Mouse (Mus musculus) kidney, embryonic 14.5 days (tissue): ENCODE results near the gene Fahd1. TPM values are rescaled to one million over a fixed set of nuclear protein-coding genes. Genes with fewer than 3 reads are reported as not detected.

Experiments used
- ATAC-seq: fragments of 200-750 bp; cut with Nextera tagmentation; 2 replicates; pipeline ENCODE4 v1.8.0; 2017; ENCODE audit warnings: moderate number of reproducible peaks, mild to moderate bottlenecking, moderate TSS enrichment, moderate library complexity; ENCODE audit not compliant: low FRiP score, low TSS enrichment
- H3K27ac ChIP-seq: fragments of 300-500 bp; sonication (generic); 2 replicates; pipeline ENCODE4 v1.5.1; 2014; ENCODE audit warnings: low read depth, mild to moderate bottlenecking, low read length, moderate library complexity, mixed read lengths
- H3K27me3 ChIP-seq: fragments of 300-500 bp; sonication (generic); 2 replicates; pipeline ENCODE4 v1.6.1; 2014; ENCODE audit warnings: mild to moderate bottlenecking, low read length; ENCODE audit not compliant: control insufficient read depth, insufficient read depth
- H3K36me3 ChIP-seq: fragments of 300-500 bp; sonication (generic); 2 replicates; pipeline ENCODE4 v1.6.1; 2014; ENCODE audit warnings: low read length, mixed read lengths; ENCODE audit not compliant: control insufficient read depth, insufficient read depth
- H3K4me1 ChIP-seq: fragments of 300-500 bp; sonication (generic); 2 replicates; pipeline ENCODE4 v1.6.1; 2014; ENCODE audit warnings: low read length, mixed read lengths; ENCODE audit not compliant: control insufficient read depth, insufficient read depth
- H3K4me2 ChIP-seq: fragments of 300-500 bp; sonication (generic); replicated peaks from 2 replicates; pipeline ENCODE4 v1.6.1; 2014; ENCODE audit warnings: low read depth, mild to moderate bottlenecking, low read length
- H3K4me3 ChIP-seq: fragments of 300-500 bp; sonication (generic); 2 replicates; pipeline ENCODE4 v1.5.1; 2014; ENCODE audit warnings: mild to moderate bottlenecking, low read length
- H3K9ac ChIP-seq: fragments of 300-500 bp; sonication (generic); 2 replicates; pipeline ENCODE4 v1.6.1; 2014; ENCODE audit warnings: low read depth, mild to moderate bottlenecking, low read length, moderate library complexity
- H3K9me3 ChIP-seq: fragments of 300-500 bp; sonication (generic); 2 replicates; pipeline ENCODE4 v1.6.1; 2016; ENCODE audit warnings: low read length; ENCODE audit not compliant: control insufficient read depth
- WGBS: fragments of 180-500 bp; shearing (Covaris S2); extraction: QIAGEN DNeasy Blood & Tissue Kit; methylation state at CpG from one replicate; pipeline ENCODE4 v1.1.7; 2014; 5-methylcytosine and 5-hydroxymethylcytosine counted together
- polyA plus RNA-seq: library from polyadenylated mRNA; unstranded; fragments of >200 nt; fragmentation: Nextera tagmentation; extraction: Ambion mirVana; gene quantifications from 2 replicates; pipeline ENCODE4 v1.2.1, GENCODE M21; 2014

Fahd1 gene
- polyA plus RNA-seq, 1 experiment from 2014 or later = 34.1 TPM

DNA sequence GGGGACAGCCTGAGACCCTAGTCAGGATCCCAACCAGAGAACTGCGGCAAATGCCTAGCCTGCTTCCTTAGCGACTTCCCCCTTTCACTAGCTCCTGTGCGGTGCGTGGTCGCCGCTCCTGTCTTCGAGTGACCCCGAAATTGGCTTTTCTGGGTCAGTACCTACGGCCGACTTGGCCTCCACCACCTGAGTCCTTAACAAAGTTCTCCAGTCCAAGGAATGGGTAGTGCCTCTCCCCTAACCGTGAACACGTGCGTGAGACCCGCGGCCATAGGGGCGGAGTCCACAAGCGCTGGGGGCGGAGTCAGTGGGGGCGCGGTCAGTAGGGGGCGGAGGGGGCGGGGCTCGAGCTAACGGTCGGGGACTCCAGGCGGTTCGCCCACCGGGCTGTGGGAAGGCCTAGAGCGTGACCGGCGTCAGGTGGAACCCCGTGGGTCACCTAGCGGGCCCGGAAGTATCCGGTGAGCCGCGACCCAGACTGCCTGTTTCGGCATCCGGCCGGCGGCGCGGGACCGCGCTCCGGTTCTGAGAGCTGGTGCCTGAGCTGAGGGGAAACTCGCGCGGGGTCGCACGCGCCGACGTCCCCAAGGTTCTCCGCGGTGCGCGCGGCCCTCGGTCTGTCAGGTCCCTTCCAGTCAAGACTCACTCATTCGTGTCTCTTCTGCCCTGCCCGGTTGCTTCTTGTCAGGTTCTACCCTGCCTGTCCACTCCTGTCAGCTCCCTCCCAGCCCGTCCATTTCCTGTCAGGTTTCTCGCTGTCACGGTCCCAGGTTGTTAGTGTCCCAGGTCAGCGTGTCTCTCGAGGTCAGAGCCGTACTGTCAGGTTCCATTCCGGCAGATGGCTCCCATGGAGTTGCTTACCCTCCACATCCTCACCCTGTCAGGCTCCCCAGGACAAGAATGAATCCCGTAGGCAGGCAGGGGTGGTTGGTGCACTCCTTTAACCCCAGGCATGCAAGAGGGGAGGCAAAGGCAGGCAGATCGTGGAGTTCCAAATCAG is 45.9 kb downstream of the Fahd1 start, which contains the start of gene Meiob:
TSS of gene Meiob (plus strand) at position 338 of the 1,000 bp plus-strand sequence.
- Histone ChIP-seq H3K4me3 (peak within 1 kb of the TSS; percentile 64), H3K27ac (no peak within 1 kb of the TSS), H3K4me1 (no peaks in the 10 kb centered on the region), H3K9ac (peak within 1 kb of the TSS; percentile 53), H3K9me3 (no peaks in the 10 kb centered on the region), H3K4me2 (peak within 1 kb of the TSS; percentile 78), H3K36me3 (no peaks in the 10 kb centered on the region), H3K27me3 (peaks cover 9% of the 10 kb centered on the region; the same call in 1 of the 2 replicates)
- WGBS = under 1% methylated on average over 58 of the region's 71 CpGs
- peak; percentile 94 for ATAC-seq

DNA sequence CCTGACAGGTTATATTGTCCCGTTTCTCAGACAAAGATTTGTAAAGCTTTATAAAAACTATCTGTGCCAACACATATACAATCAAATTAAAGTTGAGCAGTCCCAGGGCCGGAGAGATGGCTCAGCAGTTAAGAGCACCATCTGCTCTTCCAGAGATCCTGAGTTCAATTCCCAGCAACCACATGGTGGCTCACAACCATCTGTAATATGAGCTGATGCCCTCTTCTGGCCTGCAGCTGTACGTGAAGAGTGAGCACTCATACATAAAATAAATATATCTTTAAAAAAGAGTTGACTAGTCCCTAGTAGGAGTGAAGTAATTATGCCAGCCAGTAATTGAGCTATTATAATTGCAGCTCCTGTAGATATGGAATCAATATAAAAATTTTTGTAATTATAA is 49.6 kb downstream of the Fahd1 start:
- ATAC-seq = no peak
- Histone ChIP-seq H3K27ac (no peak overlapping the region), H3K36me3 (no peaks in the 10 kb centered on the region), H3K9me3 (no peaks in the 10 kb centered on the region), H3K4me1 (no peaks in the 10 kb centered on the region), H3K4me3 (no peak overlapping the region), H3K9ac (no peak overlapping the region), H3K27me3 (peaks cover 3% of the 10 kb centered on the region; the same call in 1 of the 2 replicates), H3K4me2 (no peak overlapping the region)
- 60% methylated on average over 3 of the region's 3 CpGs for whole genome bisulfite sequencing

DNA sequence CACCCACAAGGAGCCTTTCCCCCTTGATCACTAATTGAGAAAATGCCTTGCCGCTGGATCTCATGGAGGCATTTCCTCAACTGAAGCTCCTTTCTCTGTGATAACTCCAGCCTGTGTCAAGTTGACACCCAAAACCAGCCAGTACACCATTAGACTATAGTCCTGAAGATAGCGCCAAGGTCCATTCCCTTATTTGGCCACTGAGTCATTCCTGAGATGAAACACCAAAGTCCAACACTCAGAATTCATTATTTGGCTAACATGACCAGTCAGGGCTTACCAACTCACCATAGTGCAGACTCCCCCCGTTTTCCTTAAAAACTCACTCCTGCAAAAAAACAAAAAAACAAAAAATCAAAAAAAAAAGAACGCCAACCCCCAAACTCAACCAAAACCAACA is 50.7 kb downstream of the Fahd1 start:
- H3K27ac ChIP-seq = no peak overlapping the region
- no peaks in the 10 kb centered on the region for H3K9me3 ChIP-seq
- no peak for ATAC-seq
- no peak overlapping the region for H3K4me2 ChIP-seq
- no peak overlapping the region for H3K4me3 ChIP-seq
- 90% methylated on average over 4 of the region's 4 CpGs for WGBS
- H3K9ac ChIP-seq = no peak overlapping the region
- H3K27me3 ChIP-seq = no peaks in the 10 kb centered on the region
- H3K4me1 ChIP-seq = no peaks in the 10 kb centered on the region
- no peaks in the 10 kb centered on the region for H3K36me3 ChIP-seq

Other genes with a start within 250 kb of the Fahd1 start
- 48.3 and 55.4 TPM in 2 replicates for gene Tsc2, start 217.7 kb downstream of the Fahd1 start, polyA plus RNA-seq
- 14.2 and 17.0 TPM in 2 replicates for gene Nthl1, start 217.7 kb downstream of the Fahd1 start, polyA plus RNA-seq
- 86.1 and 95.5 TPM in 2 replicates for gene Slc9a3r2, start 200.0 kb downstream of the Fahd1 start, polyA plus RNA-seq
- gene Npw, start 191.9 kb downstream of the Fahd1 start, polyA plus RNA-seq = 0.66 TPM in 1 of 2 replicates, not detected in the other
- 25.3 and 34.4 TPM in 2 replicates for gene Zfp598, start 180.7 kb downstream of the Fahd1 start, polyA plus RNA-seq
- 1.0 and 1.2 TPM in 2 replicates for gene Syngr3, start 160.4 kb downstream of the Fahd1 start, polyA plus RNA-seq
- gene Gfer, start 154.2 kb downstream of the Fahd1 start, polyA plus RNA-seq = 48.1 and 54.4 TPM in 2 replicates
- 3.1 and 3.5 TPM in 2 replicates for gene Noxo1, start 154.1 kb downstream of the Fahd1 start, polyA plus RNA-seq
- 64.8 and 105 TPM in 2 replicates for gene Tbl3, start 142.7 kb downstream of the Fahd1 start, polyA plus RNA-seq
- 0.62 TPM in 1 of 2 replicates, not detected in the other for gene Rnf151, start 132.3 kb downstream of the Fahd1 start, polyA plus RNA-seq
- 1,741 and 1,827 TPM in 2 replicates for gene Rps2, start 132.2 kb downstream of the Fahd1 start, polyA plus RNA-seq
- gene Ndufb10, start 125.9 kb downstream of the Fahd1 start, polyA plus RNA-seq = 225 and 229 TPM in 2 replicates
- gene Rpl3l, start 122.5 kb downstream of the Fahd1 start, polyA plus RNA-seq = not detected in 2 replicates
- gene Msrb1, start 113.7 kb downstream of the Fahd1 start, polyA plus RNA-seq = 35.2 and 39.0 TPM in 2 replicates
- 32.7 and 35.9 TPM in 2 replicates for gene Hs3st6, start 97.4 kb downstream of the Fahd1 start, polyA plus RNA-seq
- gene Meiob, start 46.1 kb downstream of the Fahd1 start, polyA plus RNA-seq = 0.19 TPM in 1 of 2 replicates, not detected in the other
- gene Hagh, start 10.2 kb downstream of the Fahd1 start, polyA plus RNA-seq = 46.6 and 55.4 TPM in 2 replicates
- gene Igfals, start 15.6 kb upstream of the Fahd1 start, polyA plus RNA-seq = 0.49 and 1.0 TPM in 2 replicates
- 57.1 and 61.8 TPM in 2 replicates for gene Nubp2, start 36.0 kb upstream of the Fahd1 start, polyA plus RNA-seq
- gene Spsb3, start 36.3 kb upstream of the Fahd1 start, polyA plus RNA-seq = 32.1 and 36.8 TPM in 2 replicates
- gene Eme2, start 44.7 kb upstream of the Fahd1 start, polyA plus RNA-seq = 18.2 and 25.2 TPM in 2 replicates
- gene Mrps34, start 44.8 kb upstream of the Fahd1 start, polyA plus RNA-seq = 102 and 111 TPM in 2 replicates
- 84.6 and 99.5 TPM in 2 replicates for gene Nme3, start 46.1 kb upstream of the Fahd1 start, polyA plus RNA-seq
- 23.9 and 31.8 TPM in 2 replicates for gene Mapk8ip3, start 86.6 kb upstream of the Fahd1 start, polyA plus RNA-seq
- 131 and 155 TPM in 2 replicates for gene Jpt2, start 110.3 kb upstream of the Fahd1 start, polyA plus RNA-seq
- gene Cramp1l, start 165.4 kb upstream of the Fahd1 start, polyA plus RNA-seq = 8.5 and 11.6 TPM in 2 replicates
- gene Ift140, start 165.7 kb upstream of the Fahd1 start, polyA plus RNA-seq = 15.5 and 23.6 TPM in 2 replicates
- gene Tmem204, start 233.2 kb upstream of the Fahd1 start, polyA plus RNA-seq = 15.9 and 18.4 TPM in 2 replicates